Mouse (Mus musculus) kidney, postnatal 0 days (tissue): ENCODE data around the gene Wnt9a. TPM values are rescaled to one million over a fixed set of nuclear protein-coding genes. Genes with fewer than 3 reads are reported as not detected.

Source experiments
- ATAC-seq: fragments of 200-750 bp; cut with Nextera tagmentation; replicated peaks from 2 replicates; pipeline ENCODE4 v1.8.0; 2017; ENCODE audit warnings: low read depth, moderate number of reproducible peaks, moderate TSS enrichment, moderate library complexity; ENCODE audit not compliant: low FRiP score
- DNase-seq: peaks from one replicate; pipeline ENCODE4 v3.0.0-alpha.2; 2016; ENCODE audit warnings: low spot score
- H3K27ac ChIP-seq: fragments of 300-500 bp; sonication (generic); 2 replicates; pipeline ENCODE4 v1.5.1; 2014; ENCODE audit warnings: mild to moderate bottlenecking
- H3K27me3 ChIP-seq: fragments of 300-500 bp; sonication (generic); 2 replicates; pipeline ENCODE4 v1.6.1; 2014; ENCODE audit warnings: low read length, mixed read lengths; ENCODE audit not compliant: insufficient read depth
- H3K36me3 ChIP-seq: fragments of 300-500 bp; sonication (generic); 2 replicates; pipeline ENCODE4 v1.6.1; 2014; ENCODE audit warnings: low read length, mixed read lengths; ENCODE audit not compliant: insufficient read depth
- H3K4me1 ChIP-seq: fragments of 300-500 bp; sonication (generic); replicated peaks from 2 replicates; pipeline ENCODE4 v1.6.1; 2014; ENCODE audit warnings: antibody characterized with exemption, low read length, mixed read lengths; ENCODE audit not compliant: insufficient read depth
- H3K4me2 ChIP-seq: fragments of 300-500 bp; sonication (generic); 2 replicates; pipeline ENCODE4 v1.6.1; 2014; ENCODE audit warnings: mild to moderate bottlenecking, low read length, moderate library complexity, mixed read lengths
- H3K4me3 ChIP-seq: fragments of 300-500 bp; sonication (generic); replicated peaks from 2 replicates; pipeline ENCODE4 v1.5.1; 2014; ENCODE audit warnings: low read depth, low read length
- H3K9ac ChIP-seq: fragments of 300-500 bp; sonication (generic); 2 replicates; pipeline ENCODE4 v1.6.1; 2014; ENCODE audit warnings: low read depth, low read length
- H3K9me3 ChIP-seq: fragments of 300-500 bp; sonication (generic); replicated peaks from 2 replicates; pipeline ENCODE4 v1.6.1; 2016; ENCODE audit warnings: low read length, inconsistent platforms, mixed read lengths
- CTCF ChIP-seq: IDR thresholded peaks from 2 replicates; pipeline ENCODE4 v1.5.1; 2016; ENCODE audit warnings: antibody characterized with exemption, low read depth, mild to moderate bottlenecking, moderate library complexity
- WGBS: fragments of 180-500 bp; shearing (Covaris S2); extraction: QIAGEN DNeasy Blood & Tissue Kit; methylation state at CpG from one replicate; pipeline ENCODE4 v1.1.7; 2014; 5-methylcytosine and 5-hydroxymethylcytosine counted together
- polyA plus RNA-seq: library from polyadenylated mRNA; unstranded; fragments of >200 nt; fragmentation: Nextera tagmentation; extraction: Ambion mirVana; gene quantifications from 2 replicates; pipeline ENCODE4 v1.2.1, GENCODE M21; 2015

Wnt9a gene
- polyA plus RNA-seq, 1 experiment from 2014 or later, result 1.1 TPM

- no peak for TF ChIP-seq CTCF
- Histone ChIP-seq H3K36me3 (no peaks in the 10 kb centered on the region), H3K27me3 (peaks cover 7% of the 10 kb centered on the region), H3K4me2 (no peak overlapping the region), H3K4me3 (no peak overlapping the region), H3K4me1 (no peaks in the 10 kb centered on the region), H3K9me3 (no peaks in the 10 kb centered on the region), H3K9ac (no peak overlapping the region), H3K27ac (no peak overlapping the region)
- no peak for ATAC-seq
- WGBS, result 68% methylated on average over 5 of the region's 5 CpGs
- DNase-seq, result no peak
Observed at GRCm38 (mm10) chr11:59282111-59282510, 24.6 kb upstream of the Wnt9a start.

- WGBS, result 56% methylated on average over 10 of the region's 10 CpGs
- no peak overlapping the region for H3K4me3 ChIP-seq
- H3K9ac ChIP-seq, result no peak overlapping the region
- H3K27me3 ChIP-seq, result peaks cover 15% of the 10 kb centered on the region
- H3K36me3 ChIP-seq, result no peaks in the 10 kb centered on the region
- DNase-seq (no peak), ATAC-seq (no peak)
- no peak overlapping the region for H3K27ac ChIP-seq
- no peak overlapping the region for H3K4me2 ChIP-seq
- H3K4me1 ChIP-seq, result no peaks in the 10 kb centered on the region
- H3K9me3 ChIP-seq, result no peaks in the 10 kb centered on the region
- TF ChIP-seq CTCF, result no peak
Observed at GRCm38 (mm10) chr11:59282933-59283332, 23.8 kb upstream of the Wnt9a start.

- 38% methylated on average over 14 of the region's 14 CpGs for WGBS
Observed at GRCm38 (mm10) chr11:59284146-59284545, 22.6 kb upstream of the Wnt9a start.

GRCm38 (mm10) chr11:59289706-59290105 lies 17.0 kb upstream of the Wnt9a start:
- peaks cover 67% of the 10 kb centered on the region for H3K27me3 ChIP-seq
- H3K4me2 ChIP-seq, result no peak overlapping the region
- DNase-seq, result no peak
- H3K4me3 ChIP-seq, result no peak overlapping the region
- H3K27ac ChIP-seq, result no peak overlapping the region
- no peak for ATAC-seq
- H3K9me3 ChIP-seq, result no peaks in the 10 kb centered on the region
- 1% methylated on average over 25 of the region's 25 CpGs for WGBS
- no peak for TF ChIP-seq CTCF
- H3K36me3 ChIP-seq, result no peaks in the 10 kb centered on the region
- H3K9ac ChIP-seq, result no peak overlapping the region
- no peaks in the 10 kb centered on the region for H3K4me1 ChIP-seq

More at GRCm38 (mm10) chr11:59284146-59284545, 22.6 kb upstream of the Wnt9a start:
- Histone ChIP-seq H3K36me3 (no peaks in the 10 kb centered on the region), H3K27ac (no peak overlapping the region), H3K9ac (no peak overlapping the region), H3K4me3 (no peak overlapping the region), H3K9me3 (no peaks in the 10 kb centered on the region), H3K4me2 (no peak overlapping the region), H3K27me3 (peaks cover 27% of the 10 kb centered on the region), H3K4me1 (no peaks in the 10 kb centered on the region)
- TF ChIP-seq CTCF, result no peak
- DNase-seq (no peak), ATAC-seq (no peak)

GRCm38 (mm10) chr11:59290702-59291303 lies 15.9 kb upstream of the Wnt9a start, which contains the start of gene Wnt3a:
Gene Wnt3a, minus strand, starts transcription at chr11:59290752.
- Histone ChIP-seq H3K9me3 (no peaks in the 10 kb centered on the region), H3K4me1 (no peaks in the 10 kb centered on the region), H3K4me3 (peak within 1 kb of the TSS; percentile 17), H3K27ac (no peak within 1 kb of the TSS), H3K27me3 (peaks cover 67% of the 10 kb centered on the region), H3K36me3 (no peaks in the 10 kb centered on the region), H3K9ac (no peak within 1 kb of the TSS), H3K4me2 (peak within 1 kb of the TSS; percentile 52)
- TF ChIP-seq CTCF, result no peak
- no peak for DNase-seq
- 0% methylated on average over 29 of the region's 60 CpGs for WGBS
- no peak for ATAC-seq

- H3K4me2 ChIP-seq, result no peak overlapping the region
- ATAC-seq, result peak; percentile 35; the same call in 1 of the 2 replicates
- DNase-seq, result peak; percentile 63
- 30% methylated on average over 7 of the region's 7 CpGs for WGBS
- no peak overlapping the region for H3K27ac ChIP-seq
- H3K36me3 ChIP-seq, result no peaks in the 10 kb centered on the region
- H3K4me3 ChIP-seq, result no peak overlapping the region
- TF ChIP-seq CTCF, result peak; percentile 76
- no peak overlapping the region; the same call in 1 of the 2 replicates for H3K9ac ChIP-seq
- no peaks in the 10 kb centered on the region for H3K9me3 ChIP-seq
- peaks cover 45% of the 10 kb centered on the region for H3K27me3 ChIP-seq
- no peaks in the 10 kb centered on the region for H3K4me1 ChIP-seq
Observed at GRCm38 (mm10) chr11:59293616-59294015, 13.1 kb upstream of the Wnt9a start.

GRCm38 (mm10) chr11:59297941-59298340 lies 8.8 kb upstream of the Wnt9a start:
- DNase-seq (peak; percentile 83), ATAC-seq (no peak)
- TF ChIP-seq CTCF, result peak; percentile 88
- Histone ChIP-seq H3K9ac (no peak overlapping the region), H3K4me2 (no peak overlapping the region), H3K36me3 (no peaks in the 10 kb centered on the region), H3K27ac (no peak overlapping the region), H3K27me3 (peaks cover 4% of the 10 kb centered on the region), H3K4me1 (no peaks in the 10 kb centered on the region), H3K4me3 (no peak overlapping the region), H3K9me3 (no peaks in the 10 kb centered on the region)
- WGBS, result 19% methylated on average over 7 of the region's 7 CpGs
